Comparison of ENCODE assay signal across 8 mouse cellular contexts in the genomic region with DNA sequence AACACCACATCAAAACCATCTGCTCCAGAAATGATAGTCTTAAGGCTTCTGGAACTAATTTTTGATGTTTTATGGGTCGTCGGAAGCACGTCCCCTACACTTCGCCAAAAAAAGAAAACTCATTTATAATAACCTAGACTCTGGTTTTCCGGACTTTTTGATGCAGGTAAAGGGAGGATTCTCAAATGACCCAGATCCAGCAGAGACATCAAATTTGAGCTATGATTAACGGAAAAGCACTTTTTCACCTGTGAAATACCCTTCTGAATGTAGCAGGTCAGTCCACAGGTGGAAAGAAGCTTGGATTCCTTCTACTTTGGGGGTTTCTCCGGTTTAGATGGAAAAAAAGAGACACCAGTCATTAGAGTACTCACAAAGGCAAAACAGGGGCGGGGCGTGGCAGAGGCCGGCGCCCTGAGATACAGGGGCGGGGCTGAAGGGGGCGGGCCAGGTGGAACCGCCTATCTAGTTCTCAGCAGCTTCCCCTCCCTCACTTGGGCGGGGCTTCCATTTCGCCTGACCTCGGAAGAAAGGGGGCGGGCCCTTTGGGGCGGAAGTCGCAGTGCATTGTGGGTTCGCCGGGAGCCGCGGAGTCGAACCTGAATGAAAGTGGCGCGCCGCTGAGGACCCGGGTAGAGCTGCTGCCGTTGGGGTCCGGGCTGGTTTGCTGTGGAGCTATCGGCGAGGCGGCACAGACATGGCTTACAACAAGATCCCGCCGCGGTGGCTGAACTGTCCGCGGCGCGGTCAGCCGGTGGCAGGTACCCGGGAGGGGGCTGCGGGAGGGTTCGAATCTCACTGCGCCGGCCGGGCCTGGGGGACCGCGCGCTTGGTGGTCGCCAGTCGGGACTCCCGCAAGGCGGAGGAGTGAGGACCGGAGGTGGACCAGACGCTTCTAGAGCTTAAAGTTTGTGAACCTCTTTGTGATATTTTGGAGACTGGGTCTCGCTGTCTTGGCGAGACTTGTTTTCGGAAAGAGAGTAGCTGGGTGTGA. TPM values are rescaled to one million over a fixed set of nuclear protein-coding genes. Genes with fewer than 3 reads are reported as not detected.
DNase-seq lines count a peak whose midpoint lies in the region; ATAC-seq lines count a peak whose summit lies in the region.

TSS of gene Rngtt (plus strand) at position 548 of the 994 bp plus-strand sequence.

- peak; percentile 98 for ATAC-seq in megakaryocyte progenitor cell, adult 5-6 weeks (replicated peaks; ENCODE audit: poor library complexity)

- DNase-seq in adipocyte (ENCODE audit: low spot score), result peak; percentile 99
- DNase-seq in embryo, embryonic 10 days (ENCODE audit: low spot score), result peak; percentile 98
- peak; percentile 95 for DNase-seq in gastrocnemius, postnatal 10 days
- peak; percentile 100 for DNase-seq in induced T-regulatory cell, adult 2 months (ENCODE audit: low read depth)
- DNase-seq in left cerebral cortex, adult 9 months (ENCODE audit: low spot score in 2 of 2), result peak; percentile 83 to 95
- DNase-seq in right cerebral cortex, postnatal 14 days, result peak; percentile 92
- DNase-seq in urinary bladder, postnatal 36 days (ENCODE audit: low spot score in 2 of 2), result peak; percentile 93 to 96

RNA-seq across cellular contexts. Expression of gene Rngtt, which starts in this region (rescaled TPM):
- 10 to 100 TPM; 11.4 to 13.3 TPM for total RNA-seq in gastrocnemius, postnatal 10 days (2021)
- total RNA-seq in megakaryocyte progenitor cell, adult 5-6 weeks (2015), result 26.5 and 30.9 TPM in 2 replicates
- 30.6 and 45.3 TPM in 2 replicates for total RNA-seq in megakaryocyte progenitor cell, adult 5-6 weeks (2017)

Comparison
In these comparisons a context has a peak if more than half of its experiments do, and no peak if none do; other contexts are left out.
1. Peak in every context shown above with its lines: DNase-seq and ATAC-seq.